Mouse (Mus musculus) embryonic stem cell, embryonic (primary cell): ENCODE measurements around the gene Casp2.

Experiments
- CTCF ChIA-PET, 4 experiments: fragments of 300-600 bp in 2 of 4; fragments of 350-600 bp in 2 of 4; sonication (Branson Sonifier 250); formaldehyde crosslinking; loops; one replicate each; lab custom pipeline; 2022; ENCODE audit warnings: inconsistent platforms in 2 of 4; lab: Charles Lee
- POLR2A ChIA-PET, 4 experiments: fragments of 300-600 bp in 2 of 4; fragments of 350-600 bp in 2 of 4; sonication (Branson Sonifier 250); formaldehyde crosslinking; loops; one replicate each; lab custom pipeline; 2022; ENCODE audit warnings: antibody characterized with exemption in 4 of 4, inconsistent platforms in 1 of 4; lab: Charles Lee

The Casp2 gene

DNA sequence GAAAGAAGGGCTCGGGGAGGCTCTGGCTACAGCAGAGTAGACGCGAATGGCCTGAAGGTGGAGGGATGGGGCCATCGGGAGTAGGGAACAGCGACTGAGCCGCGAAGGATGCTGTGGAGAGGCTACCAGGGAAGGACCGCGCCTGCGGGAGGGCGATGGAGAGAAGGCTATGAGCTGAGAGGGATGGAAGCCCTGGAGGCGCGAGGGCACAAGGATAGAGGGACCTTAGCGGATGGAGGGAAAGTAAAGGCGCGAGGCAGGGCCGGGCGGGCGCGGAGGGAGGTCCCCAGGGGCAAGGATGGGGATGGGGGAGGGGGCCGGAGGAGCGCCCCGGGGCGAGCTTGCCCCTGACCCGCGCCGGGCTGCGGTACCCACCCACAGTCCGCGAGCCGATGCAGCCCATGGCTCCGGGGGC lies 59.3 kb downstream of the Casp2 start:
- ChIA-PET CTCF (interaction anchor here (0.6 to 2.1 kb wide), 24 partner anchors 10 to 364 kb away, joined by 3 to 25 read pairs (median 4); partner anchors contain the start of genes Zyx (in 2 of the 4) and Epha1 (in 1 of the 4)), POLR2A (interaction anchor here in 2 of 4 experiments (0.7 to 2.0 kb wide), 7 partner anchors 14 to 447 kb away, joined by 3 to 6 read pairs (median 3); partner anchors contain the start of gene Zyx (in 1 of the 2))

DNA sequence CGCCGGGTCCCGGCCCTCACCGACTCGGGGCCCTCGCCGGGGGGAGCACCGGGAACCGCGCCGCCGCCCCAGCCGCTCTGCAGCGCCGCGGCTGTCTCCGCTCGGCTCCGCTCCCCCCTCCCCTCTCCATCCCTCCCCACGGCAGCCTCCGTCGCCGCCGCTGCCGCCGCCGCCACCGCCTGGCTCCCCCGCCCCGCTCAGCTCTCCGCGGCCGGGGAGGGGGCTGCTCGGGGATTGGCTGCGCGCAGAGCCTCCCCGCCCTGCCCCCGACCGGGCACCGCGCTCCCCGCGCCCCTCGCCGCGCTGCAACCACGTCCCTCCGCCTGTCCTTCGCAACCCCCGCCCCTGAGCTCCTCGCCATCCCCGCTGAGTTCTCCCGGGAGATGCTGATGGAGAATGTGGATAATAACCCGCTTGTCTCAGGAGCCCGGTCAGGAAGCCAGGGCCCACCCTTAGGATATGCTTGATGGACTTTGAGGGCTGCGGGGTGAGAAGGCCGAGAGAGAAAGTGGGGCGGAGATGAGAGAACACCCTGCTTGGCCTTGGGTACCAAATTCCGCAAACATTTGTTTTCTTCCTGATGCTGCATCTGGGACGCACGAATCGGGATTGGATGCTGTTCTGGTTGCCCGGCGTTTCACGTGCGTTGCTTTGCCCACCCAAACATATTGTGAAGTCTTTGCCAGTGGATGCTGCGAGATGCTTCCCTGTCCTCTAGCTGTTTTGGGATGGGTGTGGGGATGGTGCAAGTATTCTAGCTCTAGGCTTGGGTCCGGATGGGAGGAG lies 59.9 kb downstream of the Casp2 start, which contains the start of gene Fam131b:
Fam131b (minus strand) TSS at position 162 of the 786 bp plus-strand sequence.
- ChIA-PET POLR2A (interaction anchor here in 3 of 4 experiments (0.6 to 2.0 kb wide), 13 partner anchors 8 to 446 kb away, joined by 3 to 6 read pairs (median 3); partner anchors contain the start of genes Casp2 (in 1 of the 3), Gstk1 (in 1 of the 3) and Zyx (in 1 of the 3)), CTCF (interaction anchor here (0.6 to 2.1 kb wide), 43 partner anchors 8 to 365 kb away, joined by 3 to 25 read pairs (median 4); partner anchors contain the start of genes Zyx (in 3 of the 4), Epha1 (in 1 of the 4) and Tcaf2 (in 1 of the 4))

DNA sequence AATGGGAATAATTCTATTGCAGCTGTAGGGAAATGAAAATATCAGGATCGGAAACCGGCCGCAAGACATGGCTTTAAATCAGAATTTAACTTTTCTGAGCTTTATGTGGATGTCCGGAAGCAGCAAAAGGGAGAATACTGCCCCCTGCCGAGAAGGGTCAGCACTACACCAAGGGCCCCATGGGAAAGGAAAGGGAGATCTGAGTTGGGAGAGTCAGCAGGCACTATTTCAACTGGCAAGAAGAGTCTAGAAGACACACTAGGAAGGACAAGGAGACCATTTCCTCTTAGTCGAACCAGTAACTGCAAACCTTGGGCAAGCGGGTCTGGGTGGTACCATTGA lies 60.5 kb downstream of the Casp2 start:
- POLR2A ChIA-PET = interaction anchor here in 3 of 4 experiments (0.6 to 2.0 kb wide), 10 partner anchors 8 to 80 kb away, joined by 3 to 6 read pairs (median 3); partner anchors contain the start of genes Casp2 (in 1 of the 3), Gstk1 (in 1 of the 3) and Zyx (in 1 of the 3)
- CTCF ChIA-PET = interaction anchor here (0.6 to 2.1 kb wide), 40 partner anchors 9 to 320 kb away, joined by 3 to 25 read pairs (median 4); partner anchors contain the start of genes Zyx (in 3 of the 4), Epha1 (in 1 of the 4) and Tcaf2 (in 1 of the 4)

DNA sequence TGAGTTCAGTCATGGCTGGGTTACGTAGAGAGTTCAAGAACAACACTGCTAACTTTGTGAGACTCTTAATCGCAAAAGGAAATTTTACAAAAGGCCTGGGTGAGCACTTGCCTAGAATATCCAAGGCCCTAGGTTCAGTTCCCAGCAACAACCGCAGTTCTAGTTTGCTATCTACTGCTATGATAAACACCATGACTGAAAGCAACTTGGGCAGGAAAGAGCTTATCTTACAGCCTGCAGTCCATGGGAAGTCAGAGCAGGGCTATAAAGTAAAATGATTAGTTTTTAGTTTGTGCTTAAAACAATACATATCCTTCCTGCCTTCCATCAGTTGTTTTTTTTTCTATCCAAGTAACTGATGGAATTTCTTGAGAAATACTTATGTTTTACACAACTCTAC lies 61.7 kb downstream of the Casp2 start:
- ChIA-PET POLR2A (no interaction called here), CTCF (no interaction called here)

DNA sequence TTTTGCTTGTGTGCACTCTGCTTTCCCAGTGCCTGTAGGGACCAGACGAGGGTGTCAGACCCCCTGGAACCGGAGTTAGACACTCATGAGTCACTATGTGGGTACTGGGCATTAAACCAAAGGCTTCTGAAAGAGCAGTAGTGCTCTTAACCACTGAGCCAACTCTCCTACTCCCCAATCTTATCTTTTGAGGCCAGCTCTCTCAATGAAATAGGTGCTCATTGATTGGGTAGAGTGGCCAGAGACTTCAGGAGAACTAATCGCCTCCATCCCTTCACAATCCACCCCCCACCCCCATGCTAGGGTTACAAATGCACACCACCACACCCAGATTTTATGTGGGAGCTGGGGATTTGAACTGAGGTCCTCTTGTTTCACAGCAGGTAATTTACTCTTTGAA lies 64.0 kb downstream of the Casp2 start:
- CTCF ChIA-PET = interaction anchor here in 1 of 4 experiments (0.7 kb wide), 1 partner anchor 22 kb away, joined by 3 read pairs; no protein-coding TSS in a partner anchor
- POLR2A ChIA-PET = no interaction called here

DNA sequence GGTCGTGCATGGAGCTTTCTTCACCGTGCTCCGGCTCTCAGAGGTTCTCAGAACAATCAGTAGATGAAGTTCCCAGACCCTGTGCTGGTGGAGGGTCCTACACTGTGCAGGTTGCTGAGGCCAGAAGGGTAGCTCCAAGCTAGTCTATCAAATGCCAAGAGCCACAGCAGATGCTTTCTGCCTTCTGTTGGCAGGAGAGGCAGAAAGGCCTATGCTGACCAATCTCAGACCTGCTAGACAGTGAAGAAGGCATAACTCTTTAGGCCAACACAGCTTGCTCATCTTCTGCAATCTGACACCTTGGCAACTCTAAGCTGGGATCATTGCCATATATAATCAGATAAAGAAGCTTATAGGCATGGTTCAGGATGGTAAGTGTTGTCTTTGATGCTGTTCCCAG lies 65.4 kb downstream of the Casp2 start:
- POLR2A ChIA-PET = no interaction called here

DNA sequence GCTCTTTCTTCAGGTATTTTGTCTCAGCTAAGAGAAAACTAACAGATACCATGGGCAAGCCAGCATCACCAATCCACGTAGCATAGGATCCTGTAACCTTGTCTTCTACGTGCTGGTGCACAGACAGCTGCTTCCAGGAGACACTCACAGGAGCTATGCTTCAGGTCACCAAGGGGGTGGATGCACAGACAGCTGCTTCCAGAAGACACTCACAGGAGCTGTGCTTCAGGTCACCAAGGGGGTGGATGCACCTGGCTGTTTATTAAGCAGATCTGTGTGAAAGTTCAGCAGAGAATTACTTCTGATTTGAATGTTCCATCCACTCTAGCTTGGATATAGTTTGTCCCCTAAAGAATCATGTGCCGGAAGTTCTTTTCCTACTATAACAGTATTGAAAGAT lies 66.2 kb downstream of the Casp2 start:
- ChIA-PET CTCF (interaction anchor here in 1 of 4 experiments (1.3 kb wide), 1 partner anchor 20 kb away, joined by 3 read pairs; no protein-coding TSS in a partner anchor), POLR2A (no interaction called here)

More for the DNA sequence above, 65.4 kb downstream of the Casp2 start:
- CTCF ChIA-PET = interaction anchor here in 2 of 4 experiments (0.6 to 1.2 kb wide), 2 partner anchors 11 to 19 kb away, joined by 3 read pairs; no protein-coding TSS in a partner anchor
